Mouse (Mus musculus) left cerebral cortex, adult 2 months (tissue): ENCODE data around the gene Hist3h2ba. TPM values are rescaled to one million over a fixed set of nuclear protein-coding genes. Genes with fewer than 3 reads are reported as not detected.

Experiments used
- DNase-seq, 2 experiments: peaks; one replicate each; pipeline ENCODE4 v3.0.0; 2021 to 2022; ENCODE audit warnings: low spot score in 2 of 2, mixed read lengths in 1 of 2; ENCODE audit errors: extremely low spot score in 1 of 2
- H3K27ac ChIP-seq: fragments of 200-600 bp; 2 replicates; pipeline ENCODE4 v1.8.1; 2022
- H3K4me3 ChIP-seq: fragments of 200-600 bp; 2 replicates; pipeline ENCODE4 v1.8.1; 2022
- CTCF ChIP-seq: fragments of 200-600 bp; IDR thresholded peaks from 2 replicates; pipeline ENCODE4 v1.8.1; 2022; ENCODE audit warnings: antibody characterized with exemption, mild to moderate bottlenecking, moderate library complexity
- intact Hi-C: fragments of 180-260 bp; cut with DNase I; formaldehyde crosslinking; loops from one replicate; pipeline ENCODE4 v1.15.1; 2025
- total RNA-seq, 2 experiments: library from RNA; stranded (reverse); gene quantifications; 2 replicates each; pipeline ENCODE4 v1.2.3; 2021

Hist3h2ba gene
- total RNA-seq, 2 experiments from 2014 or later, result 88.5 to 98.9 TPM

- intact Hi-C loops, result no loop called here
- DNase-seq, result no peak
- Histone ChIP-seq H3K27ac (no peak overlapping the region; the same call in 1 of the 2 replicates), H3K4me3 (peak overlapping the region; percentile 71; the same call in 1 of the 2 replicates)
- no peak for TF ChIP-seq CTCF
Measured at GRCm38 (mm10) chr11:58958536-58958935, 9.8 kb downstream of the Hist3h2ba start.

- DNase-seq, result no peak
- TF ChIP-seq CTCF, result no peak
- H3K27ac ChIP-seq, result peak overlapping the region; percentile 71
- intact Hi-C loops, result no loop called here
- peak overlapping the region; percentile 57 for H3K4me3 ChIP-seq
Measured at GRCm38 (mm10) chr11:58959186-58959825, 10.6 kb downstream of the Hist3h2ba start.

GRCm38 (mm10) chr11:58959921-58960465 is 11.3 kb downstream of the Hist3h2ba start:
- Histone ChIP-seq H3K4me3 (peak overlapping the region; percentile 57), H3K27ac (peak overlapping the region; percentile 71)
- intact Hi-C loops, result loop anchor here (2.0 kb wide), 1 partner anchor 21 kb away; the partner anchor contains the start of gene Rnf187
- DNase-seq, result peak; percentile 71 to 75
- peak; percentile 26 for TF ChIP-seq CTCF

- Histone ChIP-seq H3K4me3 (no peak overlapping the region), H3K27ac (no peak overlapping the region)
- no peak for TF ChIP-seq CTCF
- no peak for DNase-seq
- intact Hi-C loops, result loop anchor here (2.0 kb wide), 1 partner anchor 23 kb away; the partner anchor contains the start of gene Rnf187
Measured at GRCm38 (mm10) chr11:58961364-58962177, 12.9 kb downstream of the Hist3h2ba start.

- Histone ChIP-seq H3K27ac (no peak overlapping the region), H3K4me3 (no peak overlapping the region)
- intact Hi-C loops, result no loop called here
- TF ChIP-seq CTCF, result no peak
- DNase-seq, result peak in 1 of 2 experiments; percentile 37
Measured at GRCm38 (mm10) chr11:58963543-58963942, 14.8 kb downstream of the Hist3h2ba start.

- H3K27ac ChIP-seq, result no peak overlapping the region
- no peak for TF ChIP-seq CTCF
- intact Hi-C loops, result no loop called here
- H3K4me3 ChIP-seq, result no peak overlapping the region
- no peak for DNase-seq
Measured at GRCm38 (mm10) chr11:58964216-58964615, 15.5 kb downstream of the Hist3h2ba start.

- H3K27ac ChIP-seq, result no peak overlapping the region
- intact Hi-C loops, result loop anchor here (5.0 kb wide), 1 partner anchor 332 kb away; no protein-coding TSS in a partner anchor
- no peak overlapping the region for H3K4me3 ChIP-seq
- DNase-seq, result no peak
- TF ChIP-seq CTCF, result no peak
Measured at GRCm38 (mm10) chr11:58965001-58965760, 16.5 kb downstream of the Hist3h2ba start.

GRCm38 (mm10) chr11:58967346-58967745 is 18.6 kb downstream of the Hist3h2ba start:
- no peak overlapping the region for H3K4me3 ChIP-seq
- no peak overlapping the region for H3K27ac ChIP-seq
- no peak for DNase-seq
- intact Hi-C loops, result loop anchor here (5.0 kb wide), 1 partner anchor 330 kb away; no protein-coding TSS in a partner anchor
- TF ChIP-seq CTCF, result peak; percentile 60

- no peak for DNase-seq
- intact Hi-C loops, result loop anchor here (5.0 kb wide), 1 partner anchor 329 kb away; no protein-coding TSS in a partner anchor
- TF ChIP-seq CTCF, result no peak
- H3K27ac ChIP-seq, result no peak overlapping the region
- no peak overlapping the region for H3K4me3 ChIP-seq
Measured at GRCm38 (mm10) chr11:58968551-58968950, 19.8 kb downstream of the Hist3h2ba start.

- no peak overlapping the region for H3K27ac ChIP-seq
- no peak for DNase-seq
- TF ChIP-seq CTCF, result no peak
- intact Hi-C loops, result loop anchor here (5.0 kb wide), 1 partner anchor 328 kb away; no protein-coding TSS in a partner anchor
- H3K4me3 ChIP-seq, result no peak overlapping the region
Measured at GRCm38 (mm10) chr11:58969027-58969426, 20.3 kb downstream of the Hist3h2ba start.

- Histone ChIP-seq H3K27ac (no peak overlapping the region), H3K4me3 (no peak overlapping the region)
- intact Hi-C loops, result loop anchor here (5.0 kb wide), 2 partner anchors 213 to 328 kb away; partner anchors contain the start of gene Gjc2
- no peak for DNase-seq
- no peak for TF ChIP-seq CTCF
Measured at GRCm38 (mm10) chr11:58969659-58970058, 20.9 kb downstream of the Hist3h2ba start.
